ENCODE assay signal across 12 mouse cellular contexts in genomic region chr11:97563730-97564129, GRCm38 (mm10). TPM values are rescaled to one million over a fixed set of nuclear protein-coding genes. Genes with fewer than 3 reads are reported as not detected.
DNase-seq lines count a peak whose midpoint lies in the region; ATAC-seq lines count a peak whose summit lies in the region.
"Had no signal": no experiment of that assay in that cellular context is flagged by ENCODE, and none has a peak within 500 bp of the region (broad histone marks: within the 10 kb centered on the region; RNA-seq: fewer than 3 reads in every experiment).

No protein-coding gene starts in this region.

- H3K27ac ChIP-seq in forebrain, embryonic 10.5 days: 0 out of 2 replicates have a peak overlapping the region, but pooled peaks have one; percentile 13
- no peak overlapping the region for H3K27ac ChIP-seq in forebrain, embryonic 11.5 days (ENCODE audit: low read depth, low read length)
- H3K27ac ChIP-seq in intestine, embryonic 15.5 days: no peak overlapping the region
- H3K27ac ChIP-seq: macrophage had no signal

- 0 out of 2 replicates have a peak overlapping the region, but pooled peaks have one; percentile 2 for H3K4me3 ChIP-seq in forebrain, embryonic 10.5 days
- no peak overlapping the region for H3K4me3 ChIP-seq in forebrain, embryonic 11.5 days (ENCODE audit: low read depth, low read length)
- no peak overlapping the region for H3K4me3 ChIP-seq in intestine, embryonic 15.5 days (replicated peaks)

- no peak overlapping the region for H3K4me2 ChIP-seq in forebrain, embryonic 11.5 days (ENCODE audit: low read depth, low read length, severe bottlenecking)
- no peak overlapping the region for H3K4me2 ChIP-seq in intestine, embryonic 15.5 days (replicated peaks)

- no peak overlapping the region for H3K9ac ChIP-seq in forebrain, embryonic 11.5 days (ENCODE audit: low read length)
- H3K9ac ChIP-seq in intestine, embryonic 15.5 days: no peak overlapping the region

- ATAC-seq in forebrain, embryonic 11.5 days (replicated peaks; ENCODE audit: low FRiP score): no peak
- ATAC-seq in intestine, embryonic 15.5 days: no peak
- ATAC-seq: activated CD4-positive, CD25-positive, alpha-beta regulatory T cell, adult 4 months had no signal

- H3K9me3 ChIP-seq in forebrain, embryonic 10.5 days: no peaks in the 10 kb centered on the region
- H3K9me3 ChIP-seq in forebrain, embryonic 11.5 days (ENCODE audit: control insufficient read depth, low read length): no peaks in the 10 kb centered on the region
- H3K9me3 ChIP-seq in intestine, embryonic 15.5 days: no peaks in the 10 kb centered on the region

- H3K27me3 ChIP-seq in forebrain, embryonic 10.5 days (ENCODE audit: poor library complexity, severe bottlenecking): peaks cover 98% of the 10 kb centered on the region
- H3K27me3 ChIP-seq in forebrain, embryonic 11.5 days (ENCODE audit: control insufficient read depth, insufficient read depth, low read length): peaks cover 2% of the 10 kb centered on the region; the same call in 1 of the 2 replicates
- H3K27me3 ChIP-seq in intestine, embryonic 15.5 days (replicated peaks): peaks cover 31% of the 10 kb centered on the region

- WGBS in forebrain, embryonic 10.5 days: 62% methylated on average over 14 of the region's 14 CpGs
- 51% methylated on average over 14 of the region's 14 CpGs for WGBS in forebrain, embryonic 11.5 days
- 57% methylated on average over 14 of the region's 14 CpGs for WGBS in intestine, embryonic 15.5 days

- peaks cover 88% of the 10 kb centered on the region for H3K4me1 ChIP-seq in forebrain, embryonic 10.5 days
- peaks cover 46% of the 10 kb centered on the region for H3K4me1 ChIP-seq in forebrain, embryonic 11.5 days (replicated peaks; ENCODE audit: control insufficient read depth, insufficient read depth, low read length)
- peaks cover 12% of the 10 kb centered on the region for H3K4me1 ChIP-seq in intestine, embryonic 15.5 days (replicated peaks)

- DNase-seq in forebrain, embryonic 10.5 days (ENCODE audit: extremely low spot score, low spot score): no peak
- DNase-seq in forebrain, embryonic 11.5 days (ENCODE audit: low spot score): no peak
- DNase-seq in lung, adult 18-20 months: peak; percentile 28 to 36
- DNase-seq in lung, postnatal 10 days: no peak
- DNase-seq in NIH3T3 (ENCODE audit: low read depth): peak; percentile 25
- DNase-seq in kidney, postnatal 36 days: peak; percentile 47 to 66
- no peak for DNase-seq in frontal cortex, postnatal 10 days (ENCODE audit: low spot score in 2 of 2)
- DNase-seq: heart, adult 11 months; heart, postnatal 4 days had no signal

- H3K36me3 ChIP-seq in forebrain, embryonic 10.5 days (replicated peaks): no peaks in the 10 kb centered on the region
- H3K36me3 ChIP-seq in forebrain, embryonic 11.5 days (ENCODE audit: control insufficient read depth, insufficient read depth, low read length): no peaks in the 10 kb centered on the region
- H3K36me3 ChIP-seq in intestine, embryonic 15.5 days: no peaks in the 10 kb centered on the region

RNA-seq across cellular contexts. Expression of gene Srcin1, which starts 12.3 kb away (rescaled TPM):
- polyA plus RNA-seq in forebrain, embryonic 10.5 days (2016; fragmentation: Nextera tagmentation; extraction: Ambion mirVana): 0.91 and 1.1 TPM in 2 replicates
- 3.2 and 3.7 TPM in 2 replicates for polyA plus RNA-seq in forebrain, embryonic 11.5 days (2014; fragmentation: Nextera tagmentation; extraction: Ambion mirVana)
- 0.24 and 0.25 TPM in 2 replicates for polyA plus RNA-seq in intestine, embryonic 15.5 days (2015; fragmentation: Nextera tagmentation; extraction: Ambion mirVana)
- polyA plus RNA-seq: activated CD4-positive, CD25-positive, alpha-beta regulatory T cell, adult 4 months had no signal

Comparison
In these comparisons a context has a peak if more than half of its experiments do, and no peak if none do; other contexts are left out.
1. DNase-seq: peak in lung, adult 18-20 months (2 of 2), NIH3T3 (single experiment) and kidney, postnatal 36 days (2 of 2); none in forebrain, embryonic 10.5 days (single experiment), forebrain, embryonic 11.5 days (single experiment), lung, postnatal 10 days (single experiment) and frontal cortex, postnatal 10 days (0 of 2).